ENCODE assay signal across 21 mouse cellular contexts in the genomic region with DNA sequence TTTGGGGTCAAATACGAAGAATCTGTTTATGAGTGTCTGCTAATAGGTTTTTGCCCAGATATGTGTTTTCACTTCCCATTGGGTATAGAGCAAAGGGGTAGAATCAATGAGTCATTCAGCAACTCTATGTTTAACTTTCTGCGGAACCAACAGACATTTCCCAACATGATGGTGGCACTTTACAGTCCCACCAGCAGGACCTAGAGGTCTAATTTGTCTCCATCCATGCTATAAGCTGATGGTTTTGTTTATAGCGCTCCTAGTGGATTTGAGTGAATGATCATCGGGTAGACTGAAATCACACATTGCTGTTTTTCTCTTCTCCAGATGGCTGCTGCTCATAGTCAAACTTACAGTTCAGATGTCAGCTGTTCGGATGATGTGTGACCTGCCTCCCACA.
A peak's percentile ranks its signal among the peaks of the same experiment; 100 is the strongest.
DNase-seq lines count a peak whose midpoint lies in the region; ATAC-seq lines count a peak whose summit lies in the region.
"Had no signal": no experiment of that assay in that cellular context is flagged by ENCODE, and none has a peak within 500 bp of the region (broad histone marks: within the 10 kb centered on the region; RNA-seq: fewer than 3 reads in every experiment).

No protein-coding gene starts in this region.

- ATAC-seq in granulocyte monocyte progenitor cell, adult 5-6 weeks (replicated peaks; ENCODE audit: poor library complexity, severe bottlenecking) = peak; percentile 88
- ATAC-seq: forebrain, embryonic 15.5 days; hindbrain, embryonic 16.5 days; midbrain, embryonic 15.5 days had no signal

- DNase-seq in layer of hippocampus, adult 9-11 months = peak; percentile 30
- no peak for DNase-seq in layer of hippocampus, postnatal 25 days (ENCODE audit: extremely low spot score in 1 of 2, low spot score in 1 of 2)
- DNase-seq in A20 (ENCODE audit: low read depth, low spot score) (peak; percentile 81), ES-CJ7 (ENCODE audit: low read depth, low spot score) (peak; percentile 24)
- no peak for DNase-seq in cerebellum, postnatal 36 days
- DNase-seq in ovary, adult 18-20 months (ENCODE audit: low spot score) = no peak
- DNase-seq in cerebellum, adult 11-12 months = no peak
- DNase-seq: adrenal gland, postnatal 14 days; B cell, adult 2 months; cerebellum, adult 18-20 months; cerebellum, postnatal 10 days; gastrocnemius, adult 2 months; heart, postnatal 14 days; kidney, adult 18-20 months; kidney, postnatal 4 days; lung, postnatal 10 days; right cerebral cortex, adult 18-20 months had no signal

Comparison
In these comparisons a context has a peak if more than half of its experiments do, and no peak if none do; other contexts are left out.
1. DNase-seq: peak in layer of hippocampus, adult 9-11 months (single experiment), A20 (single experiment) and ES-CJ7 (single experiment); none in layer of hippocampus, postnatal 25 days (0 of 2), cerebellum, postnatal 36 days (0 of 2), ovary, adult 18-20 months (single experiment) and cerebellum, adult 11-12 months (single experiment).